Mouse (Mus musculus) left cerebral cortex, adult 9 months (tissue): ENCODE results near the gene Mical3.
A peak's percentile ranks its signal among the peaks of the same experiment; 100 is the strongest.

ENCODE experiments used
- DNase-seq, 2 experiments: peaks; one replicate each; pipeline ENCODE4 v3.0.0; 2022; ENCODE audit warnings: low spot score in 2 of 2

Gene Mical3

GRCm38 (mm10) chr6:121014339-121014738 is 116.5 kb downstream of the Mical3 start:
- no peak for DNase-seq

GRCm38 (mm10) chr6:121013750-121014149 is 117.0 kb downstream of the Mical3 start:
- DNase-seq: no peak

GRCm38 (mm10) chr6:121011709-121012108 is 119.1 kb downstream of the Mical3 start:
- DNase-seq: no peak

DNA sequence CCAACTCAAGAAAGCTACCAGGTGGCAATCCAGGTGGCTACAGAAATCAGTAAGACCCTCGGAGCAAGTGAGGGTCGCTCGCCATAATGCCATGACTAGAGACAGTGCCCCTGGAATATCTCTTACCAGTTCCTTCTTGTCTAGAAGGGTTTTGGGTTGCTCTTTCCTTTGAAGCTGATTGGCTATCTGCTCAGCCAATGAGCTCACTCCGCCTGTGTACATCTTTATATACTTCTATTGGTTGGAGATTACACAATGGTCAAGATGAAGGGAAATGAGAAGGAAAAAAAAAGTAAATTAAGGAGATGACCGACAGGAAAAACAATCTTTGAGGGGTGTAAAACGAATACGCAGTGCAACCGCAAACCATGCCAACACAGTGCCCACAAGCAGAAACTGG is 121.1 kb downstream of the Mical3 start:
- no peak for DNase-seq

DNA sequence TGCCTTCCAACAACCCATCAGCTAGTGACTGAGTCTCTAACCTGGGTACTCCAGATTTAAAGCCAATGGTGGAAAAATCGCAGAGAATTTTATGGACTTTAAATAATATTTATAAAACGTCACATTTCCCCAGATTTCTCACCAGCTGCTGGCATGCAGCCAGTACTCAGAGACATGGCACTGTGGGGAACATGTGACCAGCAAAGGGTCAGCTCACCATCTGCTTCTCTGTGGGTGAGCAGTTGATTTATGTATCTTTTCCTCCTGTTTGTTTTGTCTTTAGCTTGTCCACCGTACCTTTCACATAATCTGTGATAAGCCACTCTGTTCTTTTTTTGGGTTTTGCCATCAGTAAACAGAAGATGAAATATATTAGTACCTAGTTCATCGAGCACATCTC is 125.8 kb downstream of the Mical3 start:
- DNase-seq: no peak

DNA sequence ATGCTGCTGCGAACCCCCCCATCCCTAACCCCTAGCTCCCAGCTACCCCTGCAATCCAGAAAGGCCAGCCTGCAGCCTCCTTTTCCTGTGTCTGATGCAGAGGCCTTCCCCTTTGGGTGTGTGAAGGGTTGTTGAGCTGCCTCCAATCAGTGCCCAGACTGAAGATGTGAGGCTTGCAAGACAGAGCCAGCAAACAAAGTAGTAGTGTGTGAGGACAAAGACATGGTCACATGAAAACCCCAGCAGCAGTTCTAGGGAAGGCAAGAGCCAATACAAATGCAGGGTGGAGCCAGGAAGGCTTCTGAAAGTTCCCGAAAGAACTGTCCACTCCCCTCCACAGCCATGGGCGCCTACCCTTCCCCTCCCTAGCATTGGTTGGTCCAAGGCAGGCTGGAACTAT is 127.8 kb downstream of the Mical3 start:
- DNase-seq: no peak

GRCm38 (mm10) chr6:120999860-121000526 is 130.8 kb downstream of the Mical3 start:
- no peak for DNase-seq

- no peak for DNase-seq
Measured at GRCm38 (mm10) chr6:120999087-120999486, 131.7 kb downstream of the Mical3 start.

DNA sequence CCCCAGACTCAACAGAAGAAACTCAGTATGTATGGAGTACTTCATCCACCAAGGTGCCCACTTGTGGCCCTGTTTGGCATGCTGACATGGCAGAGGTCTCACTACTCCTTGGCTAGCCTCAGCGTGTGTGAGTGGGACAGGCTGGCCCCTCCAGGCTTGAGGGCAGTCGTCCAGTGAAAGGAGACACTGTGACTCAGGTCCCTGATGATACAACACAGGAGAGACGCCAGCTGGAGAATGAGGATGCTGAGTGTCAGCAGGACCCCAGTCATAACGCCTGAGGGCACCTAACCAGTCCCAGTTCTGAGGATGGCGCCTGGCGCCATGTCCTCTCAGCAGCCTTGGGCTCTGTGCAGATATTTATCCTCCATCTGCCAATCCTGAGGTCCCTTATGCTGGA is 134.2 kb downstream of the Mical3 start:
- DNase-seq: no peak

DNA sequence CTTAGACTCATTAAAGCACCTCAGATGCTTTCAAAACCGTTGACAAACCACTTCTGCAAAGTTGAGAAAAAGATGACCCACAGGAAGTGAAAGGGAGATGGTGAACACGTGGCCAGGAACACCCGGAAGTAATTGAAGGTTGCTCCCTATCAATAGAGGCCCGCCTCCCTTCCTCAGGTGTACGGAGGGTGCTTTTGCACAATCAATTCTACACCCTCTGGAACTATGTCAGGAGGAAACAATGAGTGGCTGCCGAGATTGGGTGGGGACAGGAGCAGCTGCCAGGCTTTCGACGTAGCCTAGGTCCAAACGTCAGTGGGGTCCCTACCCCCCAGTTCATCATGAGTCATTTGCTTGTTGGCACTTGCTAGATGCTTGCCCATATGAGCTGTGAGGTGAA is 135.3 kb downstream of the Mical3 start:
- DNase-seq: no peak

DNA sequence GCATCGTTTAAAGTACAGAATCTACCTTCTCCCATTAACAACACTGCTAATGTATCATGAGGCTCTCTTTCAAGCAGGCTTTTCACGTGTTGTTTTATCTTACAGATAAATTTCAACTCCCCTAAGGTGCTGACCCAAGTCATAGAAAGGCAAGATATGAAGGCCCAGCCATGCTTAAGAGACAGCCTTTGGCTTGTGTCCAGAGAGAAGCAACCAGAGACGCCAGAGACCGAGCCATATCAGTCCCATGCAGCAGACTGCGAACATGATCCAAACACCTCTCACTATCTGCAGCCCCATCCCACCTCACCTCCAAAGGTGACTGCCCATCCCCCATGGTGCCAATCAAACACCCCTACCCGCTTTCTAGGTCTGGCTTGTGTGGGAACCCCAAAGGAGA is 138.9 kb downstream of the Mical3 start:
- DNase-seq: no peak

DNA sequence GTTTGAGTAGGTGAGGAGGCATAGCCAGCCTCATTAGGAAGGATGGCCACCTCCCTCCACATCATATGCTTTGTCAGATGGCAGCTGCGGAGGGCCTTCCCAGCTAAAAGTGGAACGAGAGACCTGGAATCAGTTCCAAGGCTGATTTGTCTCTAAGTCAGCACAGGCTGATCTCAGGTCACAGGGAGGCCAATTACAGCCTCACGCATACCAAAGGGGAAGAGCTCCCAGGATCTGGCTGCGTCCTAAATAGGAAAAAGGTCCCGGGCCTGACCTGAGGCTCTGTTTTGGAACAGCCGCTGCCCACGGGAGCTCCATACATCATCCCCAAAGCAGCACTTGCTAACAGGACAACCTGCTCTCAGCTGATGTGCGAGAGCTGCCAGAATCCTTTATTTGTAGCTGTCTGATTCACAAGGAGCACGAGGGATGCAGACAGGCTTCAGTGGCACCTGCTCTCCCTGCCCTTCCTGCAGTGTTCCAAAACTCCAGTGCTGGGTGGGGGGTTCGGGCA is 143.2 kb downstream of the Mical3 start:
- DNase-seq: peak in 1 of 2 experiments; percentile 61

DNA sequence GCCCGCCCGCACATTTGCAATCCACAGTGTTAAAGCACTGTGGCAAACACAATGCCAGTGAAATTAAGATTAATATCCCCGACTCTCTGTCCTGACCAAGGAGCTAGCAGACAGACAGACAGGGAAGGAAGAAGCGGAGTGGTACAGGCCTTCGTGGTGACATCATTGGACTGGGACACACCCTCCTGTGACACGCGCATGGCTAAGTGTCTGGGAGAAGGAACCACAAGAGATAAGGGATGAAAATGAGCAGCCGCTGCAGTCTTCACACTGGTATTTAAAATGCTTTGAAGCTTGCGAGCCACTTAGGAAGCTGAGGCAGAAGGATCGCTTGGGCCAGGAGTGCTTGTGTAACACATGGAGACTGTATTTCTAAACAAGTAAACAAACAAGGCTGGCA is 143.6 kb downstream of the Mical3 start:
- no peak for DNase-seq

DNA sequence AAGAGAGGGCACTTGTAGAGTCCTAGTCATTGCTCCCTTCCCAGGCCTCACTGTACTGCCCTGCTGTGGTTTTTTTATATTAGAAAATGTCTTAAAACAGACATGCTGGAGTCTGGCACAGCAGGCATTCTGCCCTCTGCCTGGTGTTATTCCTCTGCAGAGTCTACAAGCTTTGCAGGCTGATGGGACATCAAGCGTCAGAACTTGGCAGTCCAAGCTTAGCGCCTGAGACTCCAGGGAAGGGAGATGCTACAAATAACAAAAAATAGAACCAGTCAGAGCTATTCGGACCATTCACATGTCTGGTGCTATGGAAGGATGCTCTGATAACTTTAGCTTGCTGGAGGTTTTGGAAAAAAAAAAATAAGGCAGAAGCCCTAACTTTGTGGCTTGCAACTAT is 144.6 kb downstream of the Mical3 start:
- DNase-seq: no peak

- no peak for DNase-seq
Measured at GRCm38 (mm10) chr6:120982314-120982713, 148.5 kb downstream of the Mical3 start.

DNA sequence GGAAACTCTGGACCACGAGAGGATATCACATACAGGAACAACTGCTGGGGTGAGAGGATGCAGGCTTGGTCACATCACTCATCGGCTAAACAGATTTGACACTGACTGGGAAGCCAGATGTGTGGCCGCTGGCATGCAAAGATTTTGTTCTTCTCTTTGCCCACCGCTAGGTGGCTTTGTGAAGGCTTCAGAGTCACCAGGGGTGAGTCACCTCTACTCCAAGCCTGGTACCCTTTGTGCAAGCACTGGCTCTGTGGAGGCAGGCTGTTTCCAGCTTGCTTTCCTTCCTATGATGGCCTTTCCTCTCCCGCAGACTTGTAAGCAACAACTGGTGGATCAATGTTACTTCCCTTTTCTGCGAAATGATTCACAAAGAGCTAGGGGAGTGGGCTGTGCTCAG is 149.3 kb downstream of the Mical3 start:
- DNase-seq: no peak

DNA sequence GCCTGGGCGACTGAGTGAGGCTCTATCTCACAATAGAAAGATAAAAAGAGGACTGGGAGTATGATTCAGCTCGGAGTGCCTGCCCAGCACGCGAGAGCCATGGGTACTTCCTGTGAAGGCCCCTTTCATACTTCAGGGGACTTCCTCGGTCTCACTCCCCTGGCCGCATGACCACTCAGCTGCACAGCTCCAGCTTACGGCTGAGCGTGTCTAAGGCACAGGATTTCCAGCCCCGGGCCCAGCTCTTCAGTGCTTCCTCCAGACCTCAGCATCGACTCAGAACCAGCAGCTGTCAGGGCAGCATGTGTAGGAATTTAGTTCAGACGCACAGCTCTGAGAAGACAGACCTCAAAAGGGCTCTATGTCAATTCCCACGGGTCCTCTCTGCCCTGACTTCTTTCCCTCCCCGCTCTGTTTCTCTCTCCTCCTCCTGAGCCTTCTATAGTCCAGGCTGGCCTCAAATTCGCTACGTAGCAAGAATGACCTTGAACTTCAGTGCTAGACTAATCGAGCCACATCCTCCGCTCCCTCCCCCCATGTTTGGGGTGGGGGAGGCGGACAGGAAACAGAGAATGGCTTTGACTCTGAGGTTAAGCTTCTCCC is 152.7 kb downstream of the Mical3 start:
- no peak for DNase-seq

- no peak for DNase-seq
Measured at GRCm38 (mm10) chr6:120976991-120977390, 153.8 kb downstream of the Mical3 start.

DNA sequence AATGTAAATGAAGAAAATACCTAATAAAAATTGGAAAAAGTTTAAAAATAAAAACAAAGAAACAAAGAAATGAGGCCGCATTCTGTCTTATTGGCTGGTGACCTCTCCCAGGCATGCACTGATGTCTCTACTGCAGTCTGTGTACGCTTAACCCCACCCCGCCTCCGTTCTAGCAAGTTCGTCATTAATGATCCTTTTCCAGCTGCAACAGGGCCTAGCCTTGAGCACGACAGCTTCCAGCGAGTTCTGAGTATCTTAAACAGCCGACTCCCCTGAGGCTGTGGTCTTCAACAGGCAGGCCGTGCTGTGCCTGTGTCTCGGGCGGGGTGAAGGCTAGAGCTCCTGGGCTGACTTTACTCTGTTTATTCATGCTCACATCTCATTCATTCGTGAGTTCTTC is 154.7 kb downstream of the Mical3 start:
- no peak for DNase-seq

GRCm38 (mm10) chr6:120971797-120972590 is 158.8 kb downstream of the Mical3 start:
- DNase-seq: peak; percentile 39 to 92

DNA sequence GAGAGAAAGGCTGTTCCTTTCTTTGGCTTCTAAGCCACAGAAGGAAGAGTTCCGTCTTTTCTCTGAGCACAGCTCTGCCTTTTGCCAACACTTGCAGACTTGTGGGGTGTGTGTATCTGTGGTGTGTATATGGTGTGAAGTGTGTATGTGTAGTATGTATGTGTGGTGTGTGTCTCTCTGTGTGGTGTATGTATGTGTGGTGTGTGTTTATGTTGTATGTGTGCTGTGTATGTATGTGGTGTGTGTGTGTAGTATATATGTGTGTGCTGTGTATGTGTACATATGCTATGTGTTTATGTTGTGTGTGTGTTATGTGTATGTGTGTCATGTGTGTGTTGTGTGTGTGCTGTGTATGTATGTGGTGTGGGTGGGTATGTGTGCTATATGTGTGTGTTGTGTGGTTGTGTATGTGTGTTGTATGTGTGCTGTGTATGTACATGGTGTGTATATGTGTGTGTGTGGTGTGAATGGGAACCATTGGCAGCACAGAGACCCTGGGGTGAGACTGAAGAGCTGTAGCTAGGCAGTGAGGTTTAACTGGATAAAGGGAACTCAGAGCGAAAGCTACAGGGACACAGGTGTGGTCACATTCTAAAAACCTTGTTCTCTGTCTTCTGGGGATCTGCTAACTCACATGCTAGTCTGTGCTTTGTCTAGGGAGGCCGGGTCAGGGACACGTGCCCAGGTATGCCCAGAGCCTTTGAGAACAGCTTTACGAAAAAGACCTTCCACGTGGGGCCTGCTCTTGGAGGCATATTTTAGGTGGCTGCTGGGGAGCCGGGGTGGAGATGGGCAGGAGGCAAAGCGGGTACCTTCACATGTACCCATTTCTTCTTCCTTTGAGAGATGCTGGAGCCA is 159.6 kb downstream of the Mical3 start:
- no peak for DNase-seq

GRCm38 (mm10) chr6:120965814-120966213 is 165.0 kb downstream of the Mical3 start:
- no peak for DNase-seq
